Mouse (Mus musculus) A20 (cell line): ENCODE measurements around the gene Tmem274.

Source experiments
- DNase-seq: peaks from one replicate; pipeline ENCODE4 v3.0.0-alpha.2; 2011; ENCODE audit warnings: low read depth, low spot score

Gene Tmem274

GRCm38 (mm10) chr4:149475096-149475495 lies 2.1 kb upstream of the Tmem274 start:
- no peak for DNase-seq

- DNase-seq, result no peak
Observed at GRCm38 (mm10) chr4:149484566-149484965, 7.4 kb downstream of the Tmem274 start.

- peak; percentile 96 for DNase-seq
Observed at GRCm38 (mm10) chr4:149485053-149485824, 8.1 kb downstream of the Tmem274 start, which contains the start of the genes Nmnat1 and Lzic. TSS of gene Nmnat1 (minus strand) at chr4:149485202. TSS of gene Lzic (plus strand) at chr4:149485229.

GRCm38 (mm10) chr4:149485825-149486206 lies 8.6 kb downstream of the Tmem274 start:
- peak; percentile 69 for DNase-seq

- no peak for DNase-seq
Observed at GRCm38 (mm10) chr4:149487729-149488128, 10.6 kb downstream of the Tmem274 start.

- DNase-seq, result no peak
Observed at GRCm38 (mm10) chr4:149489415-149490240, 12.4 kb downstream of the Tmem274 start.

GRCm38 (mm10) chr4:149491151-149491550 lies 14.0 kb downstream of the Tmem274 start:
- DNase-seq, result peak; percentile 69

- DNase-seq, result no peak
Observed at GRCm38 (mm10) chr4:149496612-149497011, 19.4 kb downstream of the Tmem274 start.

GRCm38 (mm10) chr4:149498901-149499300 lies 21.7 kb downstream of the Tmem274 start:
- no peak for DNase-seq

- no peak for DNase-seq
Observed at GRCm38 (mm10) chr4:149499790-149500189, 22.6 kb downstream of the Tmem274 start.

- DNase-seq, result no peak
Observed at GRCm38 (mm10) chr4:149504363-149504762, 27.2 kb downstream of the Tmem274 start.

GRCm38 (mm10) chr4:149504858-149505257 lies 27.7 kb downstream of the Tmem274 start:
- DNase-seq, result peak; percentile 24

GRCm38 (mm10) chr4:149505261-149505967 lies 28.2 kb downstream of the Tmem274 start:
- DNase-seq, result no peak

- DNase-seq, result no peak
Observed at GRCm38 (mm10) chr4:149506904-149507303, 29.7 kb downstream of the Tmem274 start.

GRCm38 (mm10) chr4:149511221-149511646 lies 34.1 kb downstream of the Tmem274 start:
- DNase-seq, result no peak

GRCm38 (mm10) chr4:149512072-149512471 lies 34.9 kb downstream of the Tmem274 start:
- DNase-seq, result no peak

GRCm38 (mm10) chr4:149515706-149516105 lies 38.5 kb downstream of the Tmem274 start:
- no peak for DNase-seq

GRCm38 (mm10) chr4:149517868-149518340 lies 40.7 kb downstream of the Tmem274 start, which contains the start of gene Ctnnbip1:
TSS of gene Ctnnbip1 (plus strand) at chr4:149518236.
- peak; percentile 98 for DNase-seq

GRCm38 (mm10) chr4:149518351-149519220 lies 41.4 kb downstream of the Tmem274 start:
- peak; percentile 42 for DNase-seq

GRCm38 (mm10) chr4:149521258-149521657 lies 44.1 kb downstream of the Tmem274 start:
- DNase-seq, result no peak

GRCm38 (mm10) chr4:149523961-149524360 lies 46.8 kb downstream of the Tmem274 start:
- DNase-seq, result no peak
